Mouse (Mus musculus) liver, embryonic 15.5 days (tissue): ENCODE data around the gene Efna5. TPM values are rescaled to one million over a fixed set of nuclear protein-coding genes. Genes with fewer than 3 reads are reported as not detected.

Experiments
- ATAC-seq: fragments of 200-750 bp; cut with Nextera tagmentation; 2 replicates; pipeline ENCODE4 v1.8.0; 2017; ENCODE audit warnings: moderate number of reproducible peaks, mild to moderate bottlenecking, moderate library complexity; ENCODE audit not compliant: insufficient read depth
- H3K27ac ChIP-seq: fragments of 300-500 bp; sonication (generic); replicated peaks from 2 replicates; pipeline ENCODE4 v1.5.1; 2015; ENCODE audit warnings: mild to moderate bottlenecking, inconsistent platforms
- H3K27me3 ChIP-seq: fragments of 300-500 bp; sonication (generic); 2 replicates; pipeline ENCODE4 v1.6.1; 2015; ENCODE audit warnings: mild to moderate bottlenecking, inconsistent platforms
- H3K36me3 ChIP-seq: fragments of 300-500 bp; sonication (generic); replicated peaks from 2 replicates; pipeline ENCODE4 v1.6.1; 2015; ENCODE audit warnings: moderate library complexity, mild to moderate bottlenecking, inconsistent platforms
- H3K4me1 ChIP-seq: fragments of 300-500 bp; sonication (generic); replicated peaks from 2 replicates; pipeline ENCODE4 v1.6.1; 2015; ENCODE audit warnings: inconsistent platforms
- H3K4me2 ChIP-seq: fragments of 300-500 bp; sonication (generic); 2 replicates; pipeline ENCODE4 v1.6.1; 2015; ENCODE audit warnings: moderate library complexity, mild to moderate bottlenecking, inconsistent platforms
- H3K4me3 ChIP-seq: fragments of 300-500 bp; sonication (generic); replicated peaks from 2 replicates; pipeline ENCODE4 v1.5.1; 2015; ENCODE audit warnings: mild to moderate bottlenecking, inconsistent platforms
- H3K9ac ChIP-seq: fragments of 300-500 bp; sonication (generic); 2 replicates; pipeline ENCODE4 v1.6.1; 2015; ENCODE audit warnings: moderate library complexity, mild to moderate bottlenecking, inconsistent platforms
- H3K9me3 ChIP-seq: fragments of 300-500 bp; sonication (generic); replicated peaks from 2 replicates; pipeline ENCODE4 v1.6.1; 2016; ENCODE audit warnings: inconsistent platforms
- WGBS: fragments of 180-500 bp; shearing (Covaris S2); methylation state at CpG from one replicate; pipeline ENCODE4 v1.1.7; 2015; ENCODE audit warnings: mixed read lengths; ENCODE audit not compliant: insufficient replicate concordance; 5-methylcytosine and 5-hydroxymethylcytosine counted together
- polyA plus RNA-seq: library from polyadenylated mRNA; unstranded; fragments of >200 nt; fragmentation: Nextera tagmentation; extraction: Ambion mirVana; gene quantifications from 2 replicates; pipeline ENCODE4 v1.2.1, GENCODE M21; 2015

Efna5 gene
- polyA plus RNA-seq, 1 experiment from 2014 or later: 1.6 TPM

DNA sequence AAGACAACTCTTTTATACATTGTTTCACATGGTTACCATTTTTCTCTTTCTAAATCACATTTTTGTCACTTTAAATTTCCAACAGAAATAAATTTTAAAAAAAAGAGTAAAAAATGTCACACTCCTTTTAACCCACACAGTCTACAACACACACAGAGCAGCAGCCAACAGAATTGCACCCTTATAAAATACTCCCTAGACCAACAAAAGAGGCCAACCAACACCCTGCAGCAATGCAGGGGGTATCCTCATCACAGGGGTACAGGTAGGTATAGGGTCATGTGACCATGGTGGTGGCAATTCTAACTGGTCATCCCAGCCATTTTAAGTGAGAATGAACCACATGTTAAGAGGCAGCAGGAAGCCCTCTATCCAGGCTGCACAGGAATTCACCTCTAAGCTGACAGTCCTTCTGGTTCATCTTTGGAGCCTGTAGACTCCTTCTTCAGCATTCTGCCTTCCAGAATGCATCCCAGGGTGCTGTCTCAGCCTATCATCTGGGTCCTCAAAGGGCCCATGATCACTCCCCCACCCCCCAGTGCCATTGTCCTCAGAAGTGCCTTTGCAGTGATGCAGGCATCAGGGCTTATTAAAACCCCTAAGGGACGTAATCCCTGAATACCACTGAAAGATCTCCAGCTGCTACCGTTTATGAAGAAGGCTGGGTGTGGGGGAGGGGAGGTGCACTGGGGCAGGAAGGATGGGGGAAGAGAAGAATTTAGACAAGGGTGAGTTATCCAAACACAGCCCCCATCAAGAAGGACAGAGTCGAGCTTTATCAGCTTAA is 28.1 kb downstream of the Efna5 start:
- no peak overlapping the region for H3K9ac ChIP-seq
- 13% methylated on average over 3 of the region's 3 CpGs for WGBS
- no peak overlapping the region for H3K27ac ChIP-seq
- ATAC-seq: no peak
- no peak overlapping the region for H3K4me3 ChIP-seq
- H3K27me3 ChIP-seq: no peaks in the 10 kb centered on the region
- H3K4me1 ChIP-seq: no peaks in the 10 kb centered on the region
- no peaks in the 10 kb centered on the region for H3K36me3 ChIP-seq
- no peak overlapping the region for H3K4me2 ChIP-seq
- no peaks in the 10 kb centered on the region for H3K9me3 ChIP-seq

DNA sequence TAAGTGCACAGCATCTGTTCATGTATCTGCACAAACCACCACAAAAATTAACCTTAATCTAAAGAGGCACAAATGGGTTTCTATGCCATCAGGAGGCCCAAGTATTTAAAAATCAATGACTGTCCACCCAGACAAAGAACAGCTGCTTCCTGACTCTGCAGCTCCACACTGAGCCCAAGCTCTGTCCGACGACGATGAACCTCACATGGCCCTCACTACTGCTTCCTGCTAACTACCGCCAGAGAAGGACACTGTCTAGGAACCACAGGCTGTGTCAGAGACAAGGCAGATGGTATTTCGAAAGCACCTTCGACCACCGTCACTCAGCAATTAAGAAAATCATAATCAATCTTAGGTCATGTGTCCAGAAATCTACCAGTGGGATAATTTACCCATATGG is 29.8 kb downstream of the Efna5 start:
- H3K36me3 ChIP-seq: no peaks in the 10 kb centered on the region
- no peaks in the 10 kb centered on the region for H3K27me3 ChIP-seq
- no peaks in the 10 kb centered on the region for H3K9me3 ChIP-seq
- no peak for ATAC-seq
- H3K4me1 ChIP-seq: no peaks in the 10 kb centered on the region
- no peak overlapping the region for H3K9ac ChIP-seq
- H3K4me2 ChIP-seq: no peak overlapping the region
- WGBS: 18% methylated on average over 7 of the region's 7 CpGs
- H3K27ac ChIP-seq: no peak overlapping the region
- no peak overlapping the region for H3K4me3 ChIP-seq

DNA sequence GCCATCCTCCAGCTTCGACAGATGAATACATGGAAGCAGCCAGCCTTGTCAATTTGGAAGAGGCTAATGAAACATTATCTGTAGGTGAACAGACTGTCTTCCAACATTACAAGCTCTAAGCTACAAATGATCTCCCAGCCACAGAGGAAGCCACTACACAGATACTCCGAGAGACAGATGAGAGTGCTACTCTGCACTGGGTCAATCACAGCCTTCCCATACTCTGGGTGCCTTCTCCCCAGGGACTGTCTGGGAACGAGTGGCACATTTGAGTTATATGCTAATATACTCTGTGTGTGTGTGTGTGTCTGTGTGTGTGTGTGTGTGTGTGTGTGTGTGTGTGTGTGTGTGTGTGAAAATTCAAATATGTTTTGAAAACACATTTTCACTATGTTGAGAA is 30.5 kb downstream of the Efna5 start:
- Histone ChIP-seq H3K9ac (no peak overlapping the region), H3K4me3 (no peak overlapping the region), H3K27me3 (no peaks in the 10 kb centered on the region), H3K36me3 (no peaks in the 10 kb centered on the region), H3K9me3 (no peaks in the 10 kb centered on the region), H3K27ac (no peak overlapping the region), H3K4me1 (no peaks in the 10 kb centered on the region), H3K4me2 (no peak overlapping the region)
- ATAC-seq: no peak
- 49% methylated on average over 3 of the region's 3 CpGs for WGBS

DNA sequence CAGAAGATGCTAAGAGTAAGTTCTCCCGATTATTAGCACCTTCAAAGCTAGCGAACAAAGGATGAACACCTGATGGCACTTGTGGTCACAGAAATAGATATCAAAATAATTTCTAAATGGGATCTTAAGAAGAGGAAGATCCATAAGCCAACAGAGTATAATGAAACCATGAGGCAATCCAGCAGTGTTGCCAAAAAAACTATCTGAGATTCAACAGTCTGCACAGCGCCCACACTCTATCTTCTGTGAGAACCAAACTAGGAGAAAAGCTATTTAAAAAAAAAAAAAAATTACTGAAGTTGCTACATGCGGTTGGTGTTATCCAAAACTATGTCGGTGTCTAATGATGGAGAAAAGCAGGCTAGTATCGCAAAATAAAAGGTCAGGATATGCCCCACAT is 31.4 kb downstream of the Efna5 start:
- Histone ChIP-seq H3K27me3 (no peaks in the 10 kb centered on the region), H3K9me3 (no peaks in the 10 kb centered on the region), H3K4me1 (no peaks in the 10 kb centered on the region), H3K4me3 (no peak overlapping the region), H3K4me2 (no peak overlapping the region), H3K27ac (no peak overlapping the region), H3K9ac (no peak overlapping the region), H3K36me3 (no peaks in the 10 kb centered on the region)
- ATAC-seq: no peak
- WGBS: 70% methylated on average over 6 of the region's 6 CpGs

DNA sequence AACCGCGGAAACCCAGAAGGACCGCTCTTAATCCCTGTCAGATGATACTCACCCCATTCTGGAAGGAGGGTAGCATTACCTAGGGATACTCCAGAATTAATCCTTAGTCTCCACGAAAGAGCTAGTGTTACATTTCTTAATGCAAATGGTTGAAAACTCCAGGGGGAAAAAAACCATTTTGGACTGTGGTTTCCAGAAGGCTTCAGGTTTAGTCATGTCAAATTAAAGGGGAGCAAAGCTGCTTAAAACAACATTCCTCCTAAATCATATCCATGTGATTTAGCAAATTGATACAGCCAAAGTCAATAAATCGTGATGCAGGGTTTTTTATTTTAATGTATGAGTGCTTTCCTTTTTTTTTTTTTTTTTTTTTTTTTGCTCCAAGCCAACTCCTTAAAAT is 35.5 kb downstream of the Efna5 start:
- Histone ChIP-seq H3K4me3 (no peak overlapping the region), H3K9ac (no peak overlapping the region), H3K9me3 (no peaks in the 10 kb centered on the region), H3K4me1 (no peaks in the 10 kb centered on the region), H3K27me3 (no peaks in the 10 kb centered on the region), H3K27ac (no peak overlapping the region), H3K36me3 (no peaks in the 10 kb centered on the region), H3K4me2 (no peak overlapping the region)
- WGBS: 49% methylated on average over 5 of the region's 5 CpGs
- no peak for ATAC-seq

DNA sequence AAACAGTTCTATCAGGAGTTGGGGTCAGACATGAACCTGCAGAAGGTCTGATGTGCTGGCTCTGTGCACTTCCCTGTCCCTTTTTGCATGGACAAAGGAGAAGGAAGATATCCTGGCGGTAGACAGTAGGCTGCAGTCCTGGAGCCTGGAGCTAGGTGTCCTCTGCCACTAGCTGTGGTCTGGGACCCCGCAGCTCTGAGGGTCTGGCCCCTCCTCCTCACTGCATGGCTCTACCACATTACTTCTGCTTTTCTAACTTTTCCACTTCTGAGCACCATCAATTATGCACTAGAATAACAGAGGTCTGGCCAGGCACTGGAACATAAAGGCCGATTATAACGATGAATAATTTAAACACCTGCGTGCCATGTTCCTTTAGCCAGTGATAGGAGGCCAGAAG is 36.8 kb downstream of the Efna5 start:
- H3K4me1 ChIP-seq: no peaks in the 10 kb centered on the region
- no peak overlapping the region for H3K4me3 ChIP-seq
- WGBS: 31% methylated on average over 5 of the region's 5 CpGs
- no peaks in the 10 kb centered on the region for H3K27me3 ChIP-seq
- no peak overlapping the region for H3K4me2 ChIP-seq
- H3K9ac ChIP-seq: no peak overlapping the region
- H3K36me3 ChIP-seq: no peaks in the 10 kb centered on the region
- H3K27ac ChIP-seq: no peak overlapping the region
- ATAC-seq: no peak
- no peaks in the 10 kb centered on the region for H3K9me3 ChIP-seq

DNA sequence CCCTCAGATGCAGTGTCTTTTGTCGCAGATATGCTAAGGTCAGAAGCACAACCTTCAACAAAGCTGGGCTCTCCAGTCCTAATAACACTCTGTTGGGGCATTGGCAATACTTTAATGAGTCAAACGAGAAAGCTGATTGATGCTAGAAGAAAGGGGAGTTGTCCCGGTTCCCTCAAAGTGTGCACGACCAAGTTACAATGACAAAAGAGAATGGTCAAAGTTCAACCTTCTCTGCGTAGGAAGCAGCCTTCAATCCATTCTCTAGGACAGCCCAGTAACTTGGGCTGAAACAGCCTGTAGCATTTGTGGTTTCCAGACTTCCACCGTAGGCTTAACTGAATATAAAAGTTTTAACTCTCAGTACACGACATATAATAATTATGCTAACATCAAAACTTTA is 43.8 kb downstream of the Efna5 start:
- whole genome bisulfite sequencing: 68% methylated on average over 7 of the region's 7 CpGs
- Histone ChIP-seq H3K4me2 (no peak overlapping the region), H3K27me3 (no peaks in the 10 kb centered on the region), H3K27ac (no peak overlapping the region), H3K9me3 (no peaks in the 10 kb centered on the region), H3K4me3 (no peak overlapping the region), H3K4me1 (no peaks in the 10 kb centered on the region), H3K36me3 (no peaks in the 10 kb centered on the region), H3K9ac (no peak overlapping the region)
- no peak for ATAC-seq

DNA sequence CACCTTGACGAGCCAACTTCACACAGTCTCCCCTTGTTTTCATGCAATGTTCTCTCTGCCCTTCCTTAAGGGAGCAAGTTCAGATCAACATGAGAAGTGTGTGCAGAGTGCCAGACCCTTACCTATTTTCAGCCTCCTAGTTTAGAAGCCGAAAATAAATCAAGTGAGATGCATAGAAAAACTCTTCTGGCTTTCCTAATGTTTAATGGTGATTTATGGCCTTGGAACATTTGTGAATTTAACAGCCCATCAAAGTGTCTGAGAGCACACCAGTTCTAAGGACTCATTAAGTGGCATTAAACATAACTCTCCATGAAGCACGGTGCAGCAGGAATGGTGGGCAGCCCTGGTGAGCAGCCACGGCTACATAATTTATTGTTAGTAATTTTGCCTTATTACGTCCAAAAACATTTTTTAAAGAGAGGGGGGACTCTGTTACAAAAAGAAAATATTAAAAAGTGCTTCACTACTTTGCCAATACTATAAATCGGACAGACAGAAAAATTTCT is 44.5 kb downstream of the Efna5 start:
- Histone ChIP-seq H3K27ac (no peak overlapping the region), H3K9ac (no peak overlapping the region), H3K9me3 (no peaks in the 10 kb centered on the region), H3K4me2 (no peak overlapping the region), H3K4me1 (no peaks in the 10 kb centered on the region), H3K36me3 (no peaks in the 10 kb centered on the region), H3K27me3 (no peaks in the 10 kb centered on the region), H3K4me3 (no peak overlapping the region)
- no peak for ATAC-seq
- 68% methylated on average over 6 of the region's 6 CpGs for WGBS

DNA sequence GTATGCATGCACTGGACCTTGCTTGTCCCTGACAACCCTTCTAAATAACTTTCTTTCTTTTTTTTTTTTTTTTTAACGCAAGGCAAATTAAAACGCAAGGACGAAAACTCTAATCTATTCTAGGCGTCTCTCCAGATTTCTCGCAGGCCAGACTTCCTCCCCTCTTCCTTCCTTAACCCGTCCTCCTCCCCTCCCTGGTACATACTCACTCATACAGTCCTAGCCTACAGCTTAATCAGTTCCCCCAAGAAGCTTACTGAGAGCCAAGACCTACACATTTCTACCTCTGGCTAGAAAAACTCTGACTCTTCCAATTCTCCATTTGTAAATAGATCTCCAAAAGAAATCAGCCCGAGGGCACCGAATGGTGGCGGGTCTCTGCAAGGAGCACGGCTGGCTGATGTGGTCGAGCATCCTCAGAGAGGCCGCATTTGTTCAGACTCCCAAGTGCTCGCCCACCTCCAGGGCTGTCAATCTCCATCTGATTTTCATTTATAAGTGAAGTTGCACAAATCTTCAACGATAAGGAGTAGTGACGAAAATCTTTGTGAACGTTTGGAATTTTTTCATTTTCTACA is 48.5 kb downstream of the Efna5 start:
- no peaks in the 10 kb centered on the region for H3K27me3 ChIP-seq
- no peak overlapping the region for H3K4me2 ChIP-seq
- no peak overlapping the region for H3K27ac ChIP-seq
- WGBS: 44% methylated on average over 16 of the region's 16 CpGs
- no peaks in the 10 kb centered on the region for H3K9me3 ChIP-seq
- H3K4me3 ChIP-seq: no peak overlapping the region
- no peaks in the 10 kb centered on the region for H3K36me3 ChIP-seq
- no peak for ATAC-seq
- H3K4me1 ChIP-seq: no peaks in the 10 kb centered on the region
- H3K9ac ChIP-seq: no peak overlapping the region

DNA sequence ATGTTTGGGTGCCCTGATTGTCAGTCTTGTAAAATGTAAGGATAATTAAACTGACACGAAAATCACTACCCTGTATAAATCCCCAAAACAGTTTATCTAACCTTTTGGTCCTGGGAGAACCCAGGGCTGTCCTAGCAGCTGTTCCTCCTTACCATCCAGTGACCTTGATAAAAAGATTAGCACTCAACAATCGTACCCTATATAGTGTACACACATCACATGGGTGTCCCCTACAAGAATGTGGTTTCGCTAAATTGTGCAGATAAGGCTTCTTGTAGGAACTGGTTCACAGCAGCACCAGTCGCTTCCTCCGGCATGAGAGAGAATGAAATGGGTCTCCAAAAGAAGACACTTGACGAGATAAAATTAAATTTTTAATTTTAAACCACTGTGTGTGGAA is 53.6 kb downstream of the Efna5 start:
- H3K9ac ChIP-seq: no peak overlapping the region
- no peak overlapping the region for H3K4me2 ChIP-seq
- 21% methylated on average over 6 of the region's 6 CpGs for WGBS
- no peaks in the 10 kb centered on the region for H3K36me3 ChIP-seq
- ATAC-seq: no peak
- no peak overlapping the region for H3K27ac ChIP-seq
- H3K4me1 ChIP-seq: no peaks in the 10 kb centered on the region
- H3K27me3 ChIP-seq: no peaks in the 10 kb centered on the region
- no peak overlapping the region for H3K4me3 ChIP-seq
- no peaks in the 10 kb centered on the region for H3K9me3 ChIP-seq

DNA sequence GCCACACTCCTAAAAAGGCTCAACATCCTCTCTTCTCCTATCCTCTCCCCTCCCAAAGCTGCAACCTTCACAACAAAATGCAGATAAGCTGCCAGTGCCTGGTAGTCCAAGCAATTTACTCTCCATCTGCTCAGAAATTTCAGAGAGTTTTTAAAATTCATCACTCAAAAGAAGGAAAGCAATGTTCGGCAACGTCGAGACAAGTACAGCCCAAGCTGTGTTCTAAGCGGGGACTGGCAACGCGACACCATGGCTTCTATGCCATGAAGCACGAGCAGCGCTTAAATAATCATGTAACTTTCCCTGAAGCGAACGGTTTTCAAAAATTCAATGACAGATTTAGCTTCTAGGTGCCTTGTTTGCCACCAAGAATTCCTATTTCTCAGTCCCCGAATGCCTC is 59.9 kb downstream of the Efna5 start:
- H3K9ac ChIP-seq: no peak overlapping the region
- ATAC-seq: no peak
- no peaks in the 10 kb centered on the region for H3K4me1 ChIP-seq
- WGBS: 84% methylated on average over 11 of the region's 11 CpGs
- H3K4me3 ChIP-seq: no peak overlapping the region
- no peaks in the 10 kb centered on the region for H3K36me3 ChIP-seq
- no peak overlapping the region for H3K27ac ChIP-seq
- H3K9me3 ChIP-seq: no peaks in the 10 kb centered on the region
- H3K27me3 ChIP-seq: no peaks in the 10 kb centered on the region
- H3K4me2 ChIP-seq: no peak overlapping the region

DNA sequence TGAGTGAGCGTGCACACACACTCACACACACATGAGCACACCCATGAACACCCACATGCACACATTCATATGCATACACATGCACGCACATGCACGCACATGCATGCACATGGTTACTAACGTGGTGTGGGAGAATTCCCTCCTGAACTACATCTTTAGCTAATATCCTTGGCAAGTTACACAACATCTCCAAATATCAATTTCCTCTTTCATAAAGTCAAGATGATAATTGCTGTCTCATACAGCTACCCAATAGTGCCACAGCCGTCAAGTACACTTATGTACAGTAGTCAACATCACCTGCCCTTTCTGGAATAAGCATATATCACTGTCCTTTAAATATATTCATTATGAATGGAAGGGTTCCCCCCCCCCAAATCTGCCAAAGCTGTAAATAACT is 61.2 kb downstream of the Efna5 start:
- H3K4me2 ChIP-seq: no peak overlapping the region
- no peaks in the 10 kb centered on the region for H3K9me3 ChIP-seq
- no peaks in the 10 kb centered on the region for H3K36me3 ChIP-seq
- ATAC-seq: no peak
- WGBS: 61% methylated on average over 5 of the region's 5 CpGs
- no peaks in the 10 kb centered on the region for H3K27me3 ChIP-seq
- no peak overlapping the region for H3K4me3 ChIP-seq
- H3K9ac ChIP-seq: no peak overlapping the region
- no peaks in the 10 kb centered on the region for H3K4me1 ChIP-seq
- no peak overlapping the region for H3K27ac ChIP-seq
